Mouse (Mus musculus) spleen, adult 2 months (tissue): ENCODE results near the gene Iqcb1.

Experiments
- CTCF ChIP-seq: fragments of 200-500 bp; IDR thresholded peaks from 2 replicates; pipeline ENCODE4 v1.5.1; 2011; ENCODE audit warnings: mild to moderate bottlenecking, inconsistent platforms; ENCODE audit not compliant: insufficient read depth, insufficient read length, insufficient replicate concordance; ENCODE audit errors: extremely low read depth
- POLR2A ChIP-seq: fragments of 200-500 bp; IDR thresholded peaks from 2 replicates; pipeline ENCODE4 v1.6.1; 2011; ENCODE audit warnings: low read depth, low read length, inconsistent platforms

- TF ChIP-seq POLR2A, result no peak
- no peak for TF ChIP-seq CTCF
Observed at GRCm38 (mm10) chr16:36816916-36817315, 11.3 kb upstream of the Iqcb1 start.
